Mouse (Mus musculus) thymus, postnatal 36 days (tissue): ENCODE measurements around the gene Stra6.

Experiments used
- DNase-seq, 2 experiments: peaks; one replicate each; pipeline ENCODE4 v3.0.0; 2022; ENCODE audit warnings: mixed read lengths in 2 of 2

Gene Stra6

DNA sequence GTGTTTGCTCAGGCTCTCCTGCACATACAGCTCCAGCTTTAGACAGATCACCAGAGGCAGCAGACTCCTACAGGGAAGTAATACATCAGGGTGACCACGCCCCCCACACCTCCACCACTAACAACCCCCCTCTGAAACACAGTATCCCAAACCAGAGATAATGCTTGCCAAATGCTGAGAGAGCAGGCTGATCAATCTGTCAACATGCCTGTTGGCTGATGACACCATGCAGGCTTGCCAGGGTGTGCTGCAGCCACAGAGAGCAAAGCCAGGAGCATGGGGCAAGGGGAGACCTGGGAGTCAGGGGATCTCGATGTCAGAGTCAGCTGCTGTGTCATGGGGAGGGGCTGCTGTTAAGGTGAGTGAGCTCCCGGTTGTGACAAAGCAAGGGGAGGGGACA lies at the start of gene Stra6:
Stra6 (plus strand) TSS at position 258 of the 400 bp plus-strand sequence.
- DNase-seq: no peak

DNA sequence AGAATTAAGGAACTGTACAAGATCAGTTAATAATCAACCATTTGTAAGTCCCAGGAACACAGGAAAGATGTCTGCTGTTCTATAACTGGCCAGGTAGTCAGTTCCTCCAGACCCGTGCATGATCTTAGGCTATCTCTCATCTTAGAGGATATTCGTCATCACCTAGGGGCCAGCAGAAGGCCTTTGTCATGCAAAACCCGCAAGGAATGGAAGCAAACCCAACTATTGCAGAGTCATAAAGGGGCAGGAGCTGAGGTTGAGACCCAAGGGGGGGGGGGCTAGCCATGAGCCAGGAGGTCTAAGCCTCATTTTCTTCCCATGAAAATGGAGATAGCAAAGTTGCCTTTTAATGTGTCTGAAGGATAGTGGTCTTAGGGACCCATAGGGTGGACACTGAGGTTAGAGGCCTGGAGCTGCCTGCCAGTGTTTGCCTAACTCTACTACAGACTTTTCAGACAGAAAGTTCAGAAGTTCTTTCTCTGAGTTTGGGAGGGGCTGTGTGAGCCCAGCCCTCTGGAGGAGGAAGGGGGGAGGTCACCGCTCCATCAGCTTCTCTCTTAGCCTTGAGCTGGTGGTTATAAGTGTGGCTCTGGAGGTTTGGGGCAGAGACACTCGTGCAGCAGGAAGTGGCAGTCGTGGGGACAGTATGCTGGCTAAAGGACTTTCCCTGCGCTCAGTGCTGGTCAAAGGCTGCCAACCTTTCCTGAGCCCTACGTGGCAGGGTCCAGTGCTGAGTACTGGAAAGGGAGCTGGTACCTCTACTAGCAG lies 49.0 kb upstream of the Stra6 start:
- no peak for DNase-seq

DNA sequence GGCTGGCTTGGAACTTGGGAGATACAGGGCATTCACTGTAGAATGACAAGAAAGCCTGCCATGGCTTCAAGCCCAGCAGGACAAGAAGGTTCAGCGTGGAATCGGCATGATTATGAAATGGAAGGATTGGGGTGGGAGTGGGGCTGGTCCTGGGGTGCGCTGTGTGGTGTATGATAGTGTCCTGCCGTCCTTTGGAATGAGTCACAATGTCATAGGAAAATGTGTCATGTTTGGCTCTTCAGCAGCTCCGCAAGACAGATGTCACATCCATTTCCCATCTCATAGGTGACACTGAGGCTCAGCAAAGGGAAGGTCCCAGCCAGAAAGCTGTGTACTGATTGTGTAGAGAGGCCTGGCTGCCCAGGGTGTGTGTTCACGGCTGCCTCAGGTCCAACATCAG lies 47.7 kb upstream of the Stra6 start:
- DNase-seq: no peak

DNA sequence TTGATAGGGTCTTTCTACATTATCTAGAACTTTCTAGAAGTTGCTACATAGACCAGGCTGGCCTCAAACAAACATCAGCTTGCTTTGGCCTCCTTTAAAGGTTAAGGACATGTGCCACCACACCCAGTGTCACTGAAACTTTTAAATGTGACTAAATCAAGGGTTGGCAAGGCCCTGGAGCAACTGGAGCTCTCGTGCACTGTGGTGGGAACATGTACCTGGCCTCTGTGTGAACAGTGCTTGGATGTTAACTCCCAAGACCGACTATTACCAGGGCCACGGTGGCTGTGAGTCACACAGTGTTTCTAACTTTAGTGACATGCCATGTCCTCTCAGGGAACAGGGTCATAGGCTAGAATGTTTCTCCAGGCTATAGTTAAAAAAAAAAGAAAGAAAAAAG lies 46.6 kb upstream of the Stra6 start:
- DNase-seq: no peak

DNA sequence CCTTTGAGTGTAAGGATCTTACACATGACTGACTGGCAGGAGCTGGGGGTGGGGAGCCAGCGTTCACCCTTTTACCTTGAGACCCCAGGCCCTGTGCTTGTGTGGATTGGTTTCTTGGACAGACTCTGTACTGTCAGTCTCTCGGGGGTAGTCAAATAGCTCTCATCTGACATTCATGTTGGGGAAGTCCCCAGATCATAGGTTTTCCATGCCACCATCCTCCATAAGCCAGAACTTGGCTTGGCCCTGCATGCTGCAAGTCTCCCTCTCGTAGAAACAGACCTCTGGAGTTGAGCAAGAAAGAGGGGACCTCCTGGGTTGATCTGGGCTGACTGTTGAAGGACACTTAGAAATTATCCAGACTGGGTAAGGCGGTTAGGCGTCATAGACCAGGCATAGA lies 45.2 kb upstream of the Stra6 start:
- DNase-seq: no peak

DNA sequence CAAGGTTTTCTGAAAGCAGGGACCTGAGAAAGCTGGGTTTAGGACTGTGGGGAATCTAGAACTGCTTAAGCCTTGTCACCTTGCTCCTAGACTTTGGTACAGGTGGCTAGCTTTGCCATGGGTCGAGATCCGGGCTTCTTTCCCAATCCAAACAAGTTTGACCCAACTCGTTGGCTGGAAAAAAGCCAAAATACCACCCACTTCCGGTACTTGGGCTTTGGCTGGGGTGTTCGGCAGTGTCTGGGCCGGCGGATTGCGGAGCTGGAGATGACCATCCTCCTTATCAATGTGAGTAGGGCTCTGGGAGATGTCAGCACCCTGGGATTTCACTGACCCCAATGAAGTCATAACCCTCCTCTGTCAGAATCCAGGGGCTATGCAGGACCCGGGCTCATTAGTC lies 37.6 kb upstream of the Stra6 start:
- DNase-seq: no peak

DNA sequence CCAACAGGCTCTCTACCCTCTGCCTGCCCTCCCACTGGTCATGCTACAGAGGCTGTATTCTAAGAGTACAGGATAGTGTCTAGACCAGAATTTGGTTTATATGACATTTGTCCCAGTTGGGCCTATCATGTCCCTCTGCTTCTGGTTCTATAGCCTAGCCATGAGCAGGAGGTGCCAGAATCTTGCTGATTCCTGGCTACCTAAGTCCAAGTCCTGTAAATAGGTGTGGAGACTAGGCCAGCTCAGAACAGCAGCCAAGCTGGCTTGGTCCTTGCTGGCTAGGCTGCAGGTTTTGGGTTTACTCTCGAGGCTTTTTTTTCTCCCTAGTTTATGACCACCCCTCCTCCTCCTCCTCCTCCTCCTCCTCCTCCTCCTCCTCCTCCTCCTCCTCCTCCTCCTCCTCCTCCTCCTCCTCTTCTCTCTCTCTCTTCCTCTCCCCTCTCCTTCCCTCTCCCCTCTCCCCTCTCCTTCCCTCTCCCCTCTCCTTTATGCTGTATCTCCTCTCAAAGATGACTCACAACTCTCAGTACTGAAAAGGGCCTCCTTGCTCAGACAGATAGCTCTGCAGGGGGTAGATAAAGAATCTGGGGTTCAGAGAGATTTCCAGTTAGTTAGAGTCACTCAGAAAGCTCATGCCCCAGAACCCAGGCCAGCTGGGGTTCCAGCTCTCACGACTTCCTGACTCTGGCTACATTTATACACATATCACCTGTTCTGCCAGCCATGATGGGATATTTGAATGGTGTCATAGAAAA lies 36.0 kb upstream of the Stra6 start:
- no peak for DNase-seq

DNA sequence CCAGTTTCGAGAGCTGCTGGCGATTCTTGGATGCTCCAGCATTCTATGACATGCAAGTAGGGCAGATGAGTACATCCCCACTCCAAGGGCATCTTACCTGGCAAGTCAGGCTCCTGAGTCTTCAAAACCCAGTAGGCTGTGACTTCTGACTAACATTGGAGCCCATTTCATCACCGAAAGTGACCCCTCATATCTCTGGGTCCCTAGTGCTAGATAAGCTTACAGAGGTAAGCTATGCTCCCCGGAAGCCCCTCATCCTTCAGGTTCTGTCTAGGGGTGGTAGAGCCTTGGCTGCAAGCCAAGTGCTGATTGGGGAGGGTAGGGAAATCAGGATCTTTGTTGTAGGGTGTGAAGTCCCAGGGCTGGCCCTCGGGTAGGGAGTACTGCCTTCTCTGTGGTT lies 34.7 kb upstream of the Stra6 start:
- DNase-seq: no peak

DNA sequence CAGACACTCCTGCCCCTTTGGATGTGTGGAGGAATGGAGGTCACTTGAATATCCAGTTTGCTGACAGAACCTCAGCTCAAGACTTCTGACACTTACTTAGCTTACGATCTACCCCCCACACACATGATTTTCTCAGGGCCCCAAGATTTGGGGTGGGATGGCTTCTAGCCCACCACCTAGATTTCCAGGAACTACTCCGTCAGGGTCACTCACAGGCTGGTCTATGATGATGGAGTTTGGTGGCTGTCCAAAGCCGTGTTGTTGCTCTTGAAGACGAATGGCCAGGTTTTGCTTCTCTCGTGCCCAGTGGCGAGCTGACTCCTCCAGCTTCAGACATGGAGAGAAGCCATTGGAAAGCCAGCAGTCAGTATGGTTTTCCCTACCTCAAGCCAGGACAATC lies 34.0 kb upstream of the Stra6 start:
- DNase-seq: no peak

DNA sequence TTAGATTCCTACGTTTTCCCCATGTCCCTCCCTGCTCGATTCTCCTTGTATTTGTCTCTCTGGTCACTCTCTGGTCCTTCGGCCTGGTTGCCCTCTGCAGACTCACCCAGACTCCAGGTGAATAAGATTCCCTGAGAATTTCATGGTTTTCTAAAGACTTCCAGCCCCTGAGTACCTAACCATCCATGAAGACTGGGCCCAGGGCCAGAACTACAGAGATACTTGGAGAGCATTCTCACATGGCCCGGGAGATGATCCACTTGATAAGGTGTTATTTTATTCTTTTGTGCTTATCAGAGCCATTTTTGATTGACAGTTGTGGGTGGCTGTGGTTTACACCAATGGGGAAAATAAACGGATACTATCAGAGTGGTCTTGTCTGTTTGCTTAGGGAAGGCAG lies 31.7 kb upstream of the Stra6 start:
- DNase-seq: no peak

DNA sequence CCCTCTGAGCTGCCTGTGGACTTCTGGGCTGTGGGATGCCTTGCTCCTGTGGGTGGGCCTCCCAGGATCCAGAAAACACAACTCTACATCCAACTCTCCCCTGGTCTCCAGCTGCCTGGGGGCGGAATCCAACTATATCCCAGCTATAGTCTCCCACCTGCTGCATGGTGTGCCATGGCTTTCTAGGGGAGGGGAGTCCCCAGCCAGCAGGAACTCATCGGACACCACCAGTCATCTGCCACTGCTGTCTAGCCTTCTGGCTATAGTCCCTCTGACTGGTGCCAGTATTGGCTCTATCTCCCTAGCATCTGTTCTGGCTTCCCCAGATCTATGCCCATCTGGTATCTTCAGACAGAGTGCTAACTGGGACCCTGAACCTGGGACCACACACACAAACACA lies 28.1 kb upstream of the Stra6 start:
- DNase-seq: no peak

DNA sequence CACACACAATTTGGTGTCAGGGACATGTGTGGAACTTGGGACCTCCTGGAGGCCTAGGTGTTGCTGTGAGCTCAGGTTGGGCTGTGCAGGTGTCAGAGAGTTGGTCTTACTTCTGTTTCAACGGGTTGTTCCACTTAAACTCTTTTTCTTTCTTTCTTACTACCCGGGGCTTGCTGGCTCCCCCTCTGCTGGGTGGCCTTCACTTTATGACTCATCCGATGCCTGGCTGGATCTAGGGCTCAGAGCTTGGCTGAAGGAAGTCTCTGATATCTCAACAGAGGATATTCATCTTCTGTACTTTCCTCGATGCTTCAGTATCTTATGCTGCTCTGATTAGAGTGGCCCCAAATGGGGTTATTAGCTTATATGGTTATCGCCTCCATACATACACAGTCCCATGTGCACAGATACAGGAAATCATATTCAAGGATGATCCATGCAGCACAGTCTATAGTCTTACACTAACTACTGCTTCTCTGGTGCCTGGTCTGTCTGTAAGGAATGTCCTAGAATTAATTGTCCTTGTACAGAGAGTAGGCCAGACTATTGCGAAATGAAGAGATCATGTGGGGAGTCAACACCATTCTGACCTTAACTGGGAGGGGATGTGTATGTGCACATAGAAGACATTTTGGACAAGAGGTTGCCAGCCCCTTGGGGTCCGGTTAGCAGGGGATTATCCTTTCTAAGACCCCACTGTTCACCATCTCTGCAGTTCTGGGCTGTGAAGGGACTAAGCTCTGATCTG lies 27.5 kb upstream of the Stra6 start:
- DNase-seq: no peak

DNA sequence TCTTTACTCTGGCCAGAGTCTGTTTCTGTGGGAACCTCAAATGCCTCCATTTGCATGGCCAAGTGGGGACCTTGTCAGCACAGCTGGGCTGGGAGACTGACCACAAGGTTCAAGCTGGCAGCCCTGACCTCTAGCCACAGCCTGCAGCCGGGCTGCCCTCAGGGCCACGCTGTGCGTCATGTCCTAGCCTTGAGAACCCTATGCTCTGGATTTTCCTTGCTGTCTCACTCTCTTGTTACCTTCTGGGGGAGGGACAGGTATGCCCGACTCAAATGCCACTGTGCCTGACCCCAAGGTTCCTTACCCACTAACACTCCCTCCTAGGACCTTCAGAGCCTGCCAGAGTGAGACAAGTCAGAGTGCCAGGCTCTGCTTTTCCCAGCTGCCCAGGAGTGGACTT lies 26.6 kb upstream of the Stra6 start:
- no peak for DNase-seq

DNA sequence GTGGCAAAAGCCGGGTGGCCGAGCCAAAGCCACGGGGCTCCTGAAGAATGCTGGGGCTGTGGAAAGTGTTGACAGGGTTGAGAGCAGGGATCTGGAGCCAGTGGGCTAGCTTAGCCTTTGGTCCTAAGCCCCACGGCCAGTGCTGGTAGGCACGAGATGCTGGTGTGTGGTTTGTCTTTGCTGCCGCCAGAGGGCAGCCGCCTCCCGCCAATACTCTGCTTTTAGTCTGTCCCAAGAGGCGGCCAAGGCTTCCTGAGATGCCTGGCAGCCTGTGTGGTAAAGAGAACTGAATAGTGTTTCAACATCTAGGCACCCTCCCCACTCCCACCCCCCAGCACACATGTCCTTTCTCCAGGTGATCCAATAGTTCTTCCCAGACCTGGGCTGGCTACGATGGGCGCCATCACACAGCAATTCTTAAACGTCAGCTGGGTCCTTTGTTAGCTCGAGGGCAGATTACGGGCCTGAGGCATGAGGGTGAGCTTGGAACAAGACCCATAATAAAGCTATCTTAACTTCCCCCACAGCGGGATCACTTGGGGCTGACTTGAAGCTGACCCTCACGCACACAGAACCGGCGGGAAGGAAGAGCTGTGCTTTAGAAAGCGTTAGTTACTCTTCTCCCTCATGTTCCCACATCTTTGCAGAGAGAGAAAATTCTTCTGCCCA lies 25.0 kb upstream of the Stra6 start:
- peak; percentile 57 to 62 for DNase-seq

DNA sequence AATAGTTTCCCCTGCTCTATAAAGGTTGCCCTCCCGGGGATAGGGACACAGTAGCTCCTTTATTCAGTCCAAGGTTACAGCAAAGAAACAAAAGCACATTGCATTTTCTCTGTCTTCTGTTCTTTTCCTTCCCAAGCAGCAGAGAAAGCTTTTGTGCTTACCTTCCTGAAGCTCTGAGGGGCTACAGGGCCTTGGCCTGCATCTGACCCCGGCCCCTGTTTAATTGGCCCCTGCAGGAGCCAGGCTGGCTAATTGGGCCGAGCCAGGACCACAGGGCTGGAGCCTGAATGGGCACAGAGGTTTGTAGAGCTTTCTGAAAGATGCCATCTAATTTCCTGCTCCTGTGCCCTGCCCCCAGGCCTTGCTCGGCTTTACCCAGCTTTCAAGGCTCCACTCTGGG lies 22.6 kb upstream of the Stra6 start:
- no peak for DNase-seq

DNA sequence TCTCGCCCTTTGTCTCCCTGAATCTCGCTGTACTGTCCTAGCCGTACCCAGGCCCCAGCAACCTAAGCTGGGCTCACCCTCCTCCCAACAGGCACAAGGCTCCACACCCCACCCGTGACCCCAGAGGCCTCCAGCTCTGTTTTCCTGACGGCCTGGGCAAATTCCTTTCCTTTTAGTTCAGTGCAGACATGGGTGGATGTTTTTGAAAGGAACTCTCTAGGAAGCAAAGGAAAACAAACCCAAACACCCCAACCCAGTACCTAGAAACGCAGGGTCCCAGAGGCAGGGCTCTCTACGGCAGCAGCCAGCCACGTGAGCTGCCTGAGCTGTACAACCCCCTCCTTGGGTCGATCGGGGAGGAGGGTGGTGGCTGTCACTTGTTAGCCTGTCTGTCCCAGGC lies 21.2 kb upstream of the Stra6 start:
- DNase-seq: no peak

DNA sequence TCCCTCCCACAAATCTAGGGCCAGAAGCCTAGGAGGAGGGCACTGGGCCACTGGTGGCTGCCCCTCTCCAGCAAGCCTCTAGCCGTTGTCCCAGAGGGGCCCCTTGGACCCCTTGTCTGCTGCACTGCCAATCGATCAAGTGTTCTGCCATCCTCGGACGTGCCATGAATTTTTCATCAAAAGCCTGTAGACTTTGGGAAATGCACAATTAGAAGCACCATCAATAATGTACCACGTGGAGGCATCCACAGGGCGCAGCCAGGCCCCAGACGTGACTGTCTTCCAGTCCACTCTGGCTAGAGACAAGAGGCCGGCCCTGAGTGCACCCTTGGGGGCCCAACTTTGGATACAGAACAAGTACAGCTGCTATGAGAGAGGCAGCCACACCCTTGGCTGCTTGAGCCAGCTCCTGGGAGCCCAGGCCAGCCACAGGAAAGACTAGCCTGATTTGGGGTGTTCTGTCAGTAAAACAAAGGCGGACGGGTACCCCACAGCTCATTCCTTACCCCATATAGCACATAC lies 20.0 kb upstream of the Stra6 start:
- no peak for DNase-seq

DNA sequence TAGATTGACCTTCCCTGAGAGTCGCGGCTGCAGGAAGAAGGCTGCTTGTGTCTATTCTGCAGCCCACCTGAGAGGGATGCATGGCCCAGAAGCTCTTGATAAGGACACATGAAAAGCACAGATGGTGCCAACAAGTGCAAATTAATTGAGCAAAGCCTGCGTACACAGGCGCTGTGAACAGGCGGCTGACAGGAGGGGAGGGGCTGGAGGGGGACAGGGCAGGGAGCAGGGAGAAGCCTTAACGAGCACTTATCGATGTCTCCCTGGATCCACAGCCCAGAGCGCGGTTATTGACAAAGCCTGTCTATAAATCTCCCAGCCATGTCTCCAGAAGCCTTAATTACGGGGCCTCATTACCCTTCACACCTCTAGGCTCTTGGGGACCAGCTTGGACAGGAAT lies 18.8 kb upstream of the Stra6 start:
- DNase-seq: no peak

DNA sequence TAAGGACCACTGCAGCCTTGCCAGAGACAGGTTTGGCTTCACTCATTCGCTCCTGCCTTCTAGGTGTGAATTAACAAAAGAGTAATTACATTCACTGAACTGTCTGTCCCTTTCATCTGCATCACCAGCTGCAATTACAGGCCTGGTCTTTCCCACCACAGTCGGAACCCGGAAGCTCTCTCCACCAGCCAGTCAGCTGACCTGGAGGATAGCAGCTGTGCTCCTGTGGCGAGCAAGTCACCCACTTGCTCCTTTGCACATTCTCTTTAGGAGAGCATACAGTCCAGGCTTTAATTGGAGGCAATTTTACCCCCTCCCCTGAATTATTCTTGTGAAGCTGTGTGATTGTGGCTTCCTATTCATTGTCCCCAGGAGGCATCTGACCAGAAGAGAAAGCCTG lies 17.9 kb upstream of the Stra6 start:
- no peak for DNase-seq

DNA sequence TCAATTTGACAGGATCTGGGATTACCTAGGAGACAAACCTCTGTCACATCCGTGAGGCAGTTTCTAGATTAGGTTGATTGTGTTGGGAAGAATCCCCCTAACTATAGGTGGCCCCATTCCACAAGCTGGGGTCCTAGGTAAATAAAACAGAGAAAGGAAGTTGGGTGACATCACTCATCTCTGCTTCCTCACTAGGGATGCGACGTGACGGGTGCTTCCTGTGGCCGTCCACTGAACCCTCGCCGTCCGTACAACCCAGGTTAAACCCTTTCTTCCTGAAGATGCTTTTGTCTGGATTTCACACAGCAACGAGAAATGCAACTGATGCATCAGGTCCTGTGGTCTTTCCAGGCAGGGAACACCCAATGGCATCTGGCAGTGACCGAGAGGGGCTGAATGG lies 16.5 kb upstream of the Stra6 start:
- no peak for DNase-seq

DNA sequence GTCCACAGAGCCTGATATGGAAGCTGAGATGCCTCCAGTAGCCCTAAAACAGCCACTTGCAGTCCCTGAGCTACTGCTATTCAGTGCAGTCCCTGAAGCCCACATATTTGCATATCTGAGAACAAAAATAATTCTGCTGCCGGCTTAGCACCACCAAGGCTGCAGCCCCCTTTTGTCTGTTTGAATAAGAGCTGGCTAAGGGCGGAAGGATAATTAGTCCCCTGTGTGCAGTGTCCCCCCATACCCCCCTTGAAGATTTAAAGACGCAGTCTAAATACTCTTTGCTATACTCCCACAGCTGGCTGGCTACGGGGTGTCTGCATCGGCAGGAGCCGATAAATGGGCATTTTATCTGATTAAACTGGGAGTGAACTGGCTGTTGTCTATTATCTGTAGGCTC lies 15.0 kb upstream of the Stra6 start:
- DNase-seq: no peak

DNA sequence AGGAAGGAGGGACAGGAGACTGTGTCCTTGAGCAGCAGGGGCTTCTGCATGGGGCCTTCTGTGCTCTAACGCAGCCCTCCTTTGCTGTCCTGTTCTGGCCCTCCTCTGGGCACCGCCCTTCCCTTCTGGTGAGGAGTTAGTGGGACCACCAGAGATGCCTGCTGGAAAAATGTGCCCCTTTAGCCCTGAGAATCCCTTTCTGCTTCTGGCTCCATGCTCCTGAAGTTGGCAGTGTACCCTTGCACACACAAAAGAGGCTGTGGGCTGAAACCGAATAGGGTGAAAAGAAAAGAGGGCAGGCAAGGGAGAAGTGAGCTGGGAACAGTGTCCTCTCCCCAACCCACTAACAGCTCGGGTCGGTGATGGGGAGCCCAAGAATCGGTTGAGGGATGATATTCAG lies 14.4 kb upstream of the Stra6 start:
- no peak for DNase-seq

DNA sequence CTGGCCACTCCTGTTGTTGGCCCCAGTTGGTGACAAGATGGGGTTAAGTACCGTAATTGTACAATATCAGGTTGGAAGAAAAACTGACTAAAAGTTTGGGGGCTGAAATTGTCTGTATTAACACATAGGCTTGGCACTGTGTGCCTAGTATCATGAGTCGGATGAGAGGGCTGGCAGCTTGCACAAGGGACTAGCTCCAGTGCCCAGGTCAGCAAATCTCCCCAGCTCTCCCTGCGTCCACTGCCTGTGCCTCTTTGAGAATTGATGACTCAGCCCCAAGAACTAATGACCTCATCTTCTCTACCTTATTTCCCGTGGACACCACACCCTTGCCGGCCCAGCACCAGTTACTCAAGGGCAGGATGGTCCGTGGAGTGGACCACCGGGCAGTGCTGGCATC lies 13.7 kb upstream of the Stra6 start:
- no peak for DNase-seq
